Mouse (Mus musculus) embryonic fibroblast, embryonic 13.5 days (primary cell): ENCODE results near the gene Polq.

ENCODE experiments used
- CTCF ChIP-seq: IDR thresholded peaks from 2 replicates; pipeline ENCODE4 v1.5.1; 2011; ENCODE audit warnings: mild to moderate bottlenecking, control low read depth, low read length, moderate library complexity, borderline replicate concordance; ENCODE audit not compliant: insufficient read depth
- POLR2A ChIP-seq: IDR thresholded peaks from 2 replicates; pipeline ENCODE4 v1.6.1; 2011; ENCODE audit warnings: low read depth, mild to moderate bottlenecking, control low read depth, low read length, moderate library complexity

GRCm38 (mm10) chr16:37094169-37094833 is 82.7 kb downstream of the Polq start:
- no peak for TF ChIP-seq CTCF
- TF ChIP-seq POLR2A: no peak
